Mouse (Mus musculus) G1E (cell line): ENCODE data around the gene Lima1.

Source experiments
- CTCF ChIP-seq: IDR thresholded peaks from 2 replicates; pipeline ENCODE4 v1.5.1; 2012; ENCODE audit warnings: low read depth, low read length, inconsistent platforms, mixed read lengths
- GATA1 ChIP-seq: IDR thresholded peaks from 2 replicates; pipeline ENCODE4 v1.6.1; 2012; ENCODE audit warnings: borderline replicate concordance, low read length, inconsistent platforms, mixed read lengths
- GATA2 ChIP-seq: IDR thresholded peaks from 2 replicates; pipeline ENCODE4 v1.6.1; 2012; ENCODE audit warnings: low read depth, low read length, inconsistent platforms, borderline replicate concordance
- POLR2AphosphoS5 ChIP-seq: IDR thresholded peaks from 2 replicates; pipeline ENCODE4 v1.6.1; 2012; ENCODE audit warnings: low read depth, low read length, inconsistent platforms; ENCODE audit not compliant: insufficient replicate concordance
- TAL1 ChIP-seq: conservative IDR thresholded peaks from 2 replicates; pipeline ENCODE4 v1.6.1; 2012; ENCODE audit warnings: low read depth, low read length, inconsistent platforms, mixed read lengths

DNA sequence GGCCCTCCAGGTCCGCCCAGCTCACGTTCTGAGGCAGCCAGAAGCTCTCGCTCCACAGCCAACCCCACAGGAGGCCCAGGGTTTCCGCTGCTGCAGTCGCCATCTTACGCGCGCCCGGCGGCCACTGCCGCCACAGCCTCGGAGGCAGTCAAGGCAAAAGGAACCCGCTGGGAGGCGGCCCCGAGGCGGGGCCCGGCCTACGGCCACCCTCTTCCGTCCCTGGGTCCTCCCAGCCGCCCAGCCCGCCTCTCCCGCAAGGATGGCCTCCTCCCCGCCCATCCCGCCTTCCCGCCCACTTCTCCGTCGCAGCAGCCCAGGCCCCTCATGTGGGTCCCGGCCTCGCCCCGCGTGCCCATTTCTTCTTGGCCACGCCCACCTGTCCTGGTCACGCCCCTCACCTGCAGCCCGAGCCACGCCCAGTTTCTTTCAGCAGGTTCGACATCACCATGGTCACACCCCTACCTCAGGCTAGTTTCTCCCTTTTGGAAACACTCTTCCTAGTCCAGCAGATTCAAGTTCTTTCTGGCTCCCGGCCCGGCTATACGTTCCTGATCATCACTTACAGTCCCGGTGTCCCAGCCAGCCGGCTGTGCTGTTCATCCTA lies 102.9 kb downstream of the Lima1 start:
- TF ChIP-seq CTCF (no peak), TAL1 (no peak), POLR2AphosphoS5 (no peak), GATA1 (no peak), GATA2 (no peak)
